Mouse (Mus musculus): Measurements from ENCODE around the gene Usp3.
A peak's percentile ranks its signal among the peaks of the same experiment; 100 is the strongest.

The Usp3 gene

GRCm38 (mm10) chr9:66604349-66605206, 11.6 kb upstream of the Usp3 start:
- no peak for DNase-seq (ENCODE audit: inconsistent age in 2 of 2, low spot score in 1 of 2)

- no peak for DNase-seq (ENCODE audit: inconsistent age in 2 of 2, low spot score in 1 of 2)
Measured at GRCm38 (mm10) chr9:66603907-66604306, 11.0 kb upstream of the Usp3 start.

- peak in 1 of 2 experiments; percentile 69 for DNase-seq (ENCODE audit: inconsistent age in 2 of 2, low spot score in 1 of 2)
Measured at GRCm38 (mm10) chr9:66601006-66601405, 8.1 kb upstream of the Usp3 start.

- DNase-seq (ENCODE audit: inconsistent age in 2 of 2, low spot score in 1 of 2) = no peak
Measured at GRCm38 (mm10) chr9:66600551-66600950, 7.6 kb upstream of the Usp3 start.

- peak; percentile 57 to 70 for DNase-seq (ENCODE audit: inconsistent age in 2 of 2, low spot score in 1 of 2)
Measured at GRCm38 (mm10) chr9:66599577-66599976, 6.6 kb upstream of the Usp3 start.

GRCm38 (mm10) chr9:66598636-66599035, 5.7 kb upstream of the Usp3 start:
- no peak for DNase-seq (ENCODE audit: inconsistent age in 2 of 2, low spot score in 1 of 2)

GRCm38 (mm10) chr9:66597480-66598215, 4.7 kb upstream of the Usp3 start:
- DNase-seq (ENCODE audit: inconsistent age in 2 of 2, low spot score in 1 of 2) = no peak

GRCm38 (mm10) chr9:66597076-66597475, 4.1 kb upstream of the Usp3 start:
- DNase-seq (ENCODE audit: inconsistent age in 2 of 2, low spot score in 1 of 2) = no peak

GRCm38 (mm10) chr9:66595722-66596675, 3.1 kb upstream of the Usp3 start:
- DNase-seq (ENCODE audit: inconsistent age in 2 of 2, low spot score in 1 of 2) = peak in 1 of 2 experiments; percentile 8

GRCm38 (mm10) chr9:66594061-66594460, 1.1 kb upstream of the Usp3 start:
- DNase-seq (ENCODE audit: inconsistent age in 2 of 2, low spot score in 1 of 2) = peak; percentile 24 to 59

GRCm38 (mm10) chr9:66593613-66593969, 649 bp upstream of the Usp3 start:
- no peak for DNase-seq (ENCODE audit: inconsistent age in 2 of 2, low spot score in 1 of 2)

- peak; percentile 55 to 84 for DNase-seq (ENCODE audit: inconsistent age in 2 of 2, low spot score in 1 of 2)
Measured at GRCm38 (mm10) chr9:66591851-66592645, 894 bp downstream of the Usp3 start.

GRCm38 (mm10) chr9:66590051-66590450, 2.9 kb downstream of the Usp3 start:
- DNase-seq (ENCODE audit: inconsistent age in 2 of 2, low spot score in 1 of 2) = peak; percentile 7 to 44

GRCm38 (mm10) chr9:66587016-66587415, 5.9 kb downstream of the Usp3 start:
- DNase-seq (ENCODE audit: inconsistent age in 2 of 2, low spot score in 1 of 2) = peak in 1 of 2 experiments; percentile 20

- peak in 1 of 2 experiments; percentile 31 for DNase-seq (ENCODE audit: inconsistent age in 2 of 2, low spot score in 1 of 2)
Measured at GRCm38 (mm10) chr9:66586533-66586932, 6.4 kb downstream of the Usp3 start.

GRCm38 (mm10) chr9:66585191-66585590, 7.8 kb downstream of the Usp3 start:
- peak in 1 of 2 experiments; percentile 27 for DNase-seq (ENCODE audit: inconsistent age in 2 of 2, low spot score in 1 of 2)

- DNase-seq (ENCODE audit: inconsistent age in 2 of 2, low spot score in 1 of 2) = no peak
Measured at GRCm38 (mm10) chr9:66584176-66584575, 8.8 kb downstream of the Usp3 start.

GRCm38 (mm10) chr9:66583244-66583643, 9.7 kb downstream of the Usp3 start:
- no peak for DNase-seq (ENCODE audit: inconsistent age in 2 of 2, low spot score in 1 of 2)

- DNase-seq (ENCODE audit: inconsistent age in 2 of 2, low spot score in 1 of 2) = peak in 1 of 2 experiments; percentile 28
Measured at GRCm38 (mm10) chr9:66581694-66582093, 11.2 kb downstream of the Usp3 start.

GRCm38 (mm10) chr9:66580722-66581121, 12.2 kb downstream of the Usp3 start:
- DNase-seq (ENCODE audit: inconsistent age in 2 of 2, low spot score in 1 of 2) = no peak
